In genomic region chr7:4865090-4865489, GRCm38 (mm10) we compare ENCODE assay signal across 8 mouse cellular contexts. TPM values are rescaled to one million over a fixed set of nuclear protein-coding genes. Genes with fewer than 3 reads are reported as not detected.
DNase-seq lines count a peak whose midpoint lies in the region; ATAC-seq and TF ChIP-seq lines count a peak whose summit lies in the region.

No protein-coding gene starts in this region.

- WGBS in forebrain, postnatal 0 days, result 62% methylated on average over 5 of the region's 5 CpGs
- WGBS in kidney, embryonic 14.5 days, result 69% methylated on average over 5 of the region's 5 CpGs

- H3K27me3 ChIP-seq in forebrain, postnatal 0 days (ENCODE audit: insufficient read depth, low read length), result no peaks in the 10 kb centered on the region
- no peaks in the 10 kb centered on the region for H3K27me3 ChIP-seq in kidney, embryonic 14.5 days (ENCODE audit: control insufficient read depth, insufficient read depth, low read length)
- H3K27me3 ChIP-seq in splenic B cell, adult 2 months (ENCODE audit: control insufficient read depth, insufficient read depth, low read length, poor library complexity, severe bottlenecking), result no peaks in the 10 kb centered on the region

- H3K9me3 ChIP-seq in forebrain, postnatal 0 days (ENCODE audit: low read length), result no peaks in the 10 kb centered on the region
- no peaks in the 10 kb centered on the region for H3K9me3 ChIP-seq in kidney, embryonic 14.5 days (ENCODE audit: control insufficient read depth, low read length)

- H3K9ac ChIP-seq in forebrain, postnatal 0 days, result no peak overlapping the region
- H3K9ac ChIP-seq in kidney, embryonic 14.5 days (ENCODE audit: low read depth, low read length), result no peak overlapping the region

- TF ChIP-seq CTCF in forebrain, postnatal 0 days (IDR thresholded peaks at IDR 0.05; ENCODE audit: low read depth), result peak; percentile 67

- H3K4me1 ChIP-seq in brown adipose tissue, adult 24 weeks (ENCODE audit: control insufficient read depth, insufficient read depth, insufficient read length, low read length), result peaks cover 6% of the 10 kb centered on the region
- H3K4me1 ChIP-seq in forebrain, postnatal 0 days (ENCODE audit: insufficient read depth), result peaks cover 7% of the 10 kb centered on the region; the same call in 1 of the 2 replicates
- H3K4me1 ChIP-seq in kidney, embryonic 14.5 days (ENCODE audit: control insufficient read depth, insufficient read depth, low read length), result no peaks in the 10 kb centered on the region

- H3K4me3 ChIP-seq in brown adipose tissue, adult 24 weeks (ENCODE audit: insufficient read depth, low read depth, low read length), result peak overlapping the region; percentile 78
- peak overlapping the region; percentile 61; the same call in 1 of the 2 replicates for H3K4me3 ChIP-seq in forebrain, postnatal 0 days (ENCODE audit: low read depth, low read length)
- peak overlapping the region; percentile 50 for H3K4me3 ChIP-seq in kidney, embryonic 14.5 days (ENCODE audit: low read length)

- DNase-seq in monocyte, adult 2 months (ENCODE audit: low read depth in 1 of 2, low spot score in 2 of 2), result peak; percentile 18 to 21
- DNase-seq in forebrain, postnatal 0 days, result peak; percentile 52
- DNase-seq in lung, postnatal 10 days, result peak; percentile 63
- DNase-seq in splenic B cell, adult 2 months (ENCODE audit: low read depth, low spot score), result peak; percentile 49
- DNase-seq in Muller cell, postnatal 12 days (ENCODE audit: inconsistent ontology term), result no peak

- H3K27ac ChIP-seq in brown adipose tissue, adult 24 weeks (replicated peaks; ENCODE audit: low read depth, low read length), result peak overlapping the region; percentile 92
- 0 out of 2 replicates have a peak overlapping the region, but pooled peaks have one; percentile 81 for H3K27ac ChIP-seq in forebrain, postnatal 0 days (ENCODE audit: low read depth, low read length)
- no peak overlapping the region for H3K27ac ChIP-seq in kidney, embryonic 14.5 days (ENCODE audit: low read depth, low read length)

- ATAC-seq in monocyte, adult 5-6 weeks (replicated peaks; ENCODE audit: insufficient number of reproducible peaks, low FRiP score, low TSS enrichment, poor library complexity, severe bottlenecking), result no peak
- ATAC-seq in forebrain, postnatal 0 days, result peak; percentile 17; the same call in 1 of the 2 replicates
- ATAC-seq in kidney, embryonic 14.5 days (ENCODE audit: low FRiP score, low TSS enrichment), result peak; percentile 29; the same call in 1 of the 2 replicates

- no peaks in the 10 kb centered on the region for H3K36me3 ChIP-seq in forebrain, postnatal 0 days (ENCODE audit: insufficient read depth)
- no peaks in the 10 kb centered on the region for H3K36me3 ChIP-seq in kidney, embryonic 14.5 days (ENCODE audit: control insufficient read depth, insufficient read depth, low read length)
- H3K36me3 ChIP-seq in splenic B cell, adult 2 months (ENCODE audit: control insufficient read depth, insufficient read depth, low read length, poor library complexity, severe bottlenecking), result no peaks in the 10 kb centered on the region

- peak overlapping the region; percentile 61 for H3K4me2 ChIP-seq in forebrain, postnatal 0 days (ENCODE audit: low read depth)
- peak overlapping the region; percentile 46; the same call in 1 of the 2 replicates for H3K4me2 ChIP-seq in kidney, embryonic 14.5 days (replicated peaks; ENCODE audit: low read depth, low read length)

RNA-seq across cellular contexts. Expression of gene Isoc2b, which starts 5.0 kb away (rescaled TPM):
- 7.1 to 45.7 TPM (median 35.7 TPM) in 3 replicates for total RNA-seq in monocyte, adult 5-6 weeks (2017)
- 19.1 and 36.2 TPM in 2 replicates for polyA plus RNA-seq in brown adipose tissue, adult 24 weeks (2012; ENCODE audit: insufficient read depth, insufficient read length, missing spikeins)
- total RNA-seq in forebrain, postnatal 0 days (2014; rRNA removed), result 2.5 and 6.6 TPM in 2 replicates
- polyA plus RNA-seq in forebrain, postnatal 0 days (2015; fragmentation: Nextera tagmentation; extraction: Ambion mirVana), result 3.5 and 3.7 TPM in 2 replicates
- 4.5 and 8.3 TPM in 2 replicates for polyA plus RNA-seq in kidney, embryonic 14.5 days (2014; fragmentation: Nextera tagmentation; extraction: Ambion mirVana)

RNA-seq across cellular contexts. Expression of gene Isoc2a, which starts 11.9 kb away (rescaled TPM):
- total RNA-seq in monocyte, adult 5-6 weeks (2017), result 4.5 to 8.4 TPM (median 7.9 TPM) in 3 replicates
- polyA plus RNA-seq in brown adipose tissue, adult 24 weeks (2012; ENCODE audit: insufficient read depth, insufficient read length, missing spikeins), result 55.3 and 59.3 TPM in 2 replicates
- 4.8 and 4.9 TPM in 2 replicates for total RNA-seq in forebrain, postnatal 0 days (2014; rRNA removed)
- 0.26 and 0.39 TPM in 2 replicates for polyA plus RNA-seq in forebrain, postnatal 0 days (2015; fragmentation: Nextera tagmentation; extraction: Ambion mirVana)
- polyA plus RNA-seq in kidney, embryonic 14.5 days (2014; fragmentation: Nextera tagmentation; extraction: Ambion mirVana), result 0.95 and 1.3 TPM in 2 replicates

RNA-seq across cellular contexts. Expression of gene Shisa7, which starts 20.6 kb away (rescaled TPM):
- 0.11 TPM in 1 of 3 replicates, not detected in the others for total RNA-seq in monocyte, adult 5-6 weeks (2017)
- polyA plus RNA-seq in brown adipose tissue, adult 24 weeks (2012; ENCODE audit: insufficient read depth, insufficient read length, missing spikeins), result 0.40 and 0.42 TPM in 2 replicates
- total RNA-seq in forebrain, postnatal 0 days (2014; rRNA removed), result 52.4 and 66.6 TPM in 2 replicates
- polyA plus RNA-seq in forebrain, postnatal 0 days (2015; fragmentation: Nextera tagmentation; extraction: Ambion mirVana), result 6.8 and 9.4 TPM in 2 replicates
- 0.89 and 1.1 TPM in 2 replicates for polyA plus RNA-seq in kidney, embryonic 14.5 days (2014; fragmentation: Nextera tagmentation; extraction: Ambion mirVana)

RNA-seq across cellular contexts. Expression of gene Gm36210, which starts 41.2 kb away (rescaled TPM):
- not detected in 3 replicates for total RNA-seq in monocyte, adult 5-6 weeks (2017)
- not detected in 2 replicates for polyA plus RNA-seq in brown adipose tissue, adult 24 weeks (2012; ENCODE audit: insufficient read depth, insufficient read length, missing spikeins)
- total RNA-seq in forebrain, postnatal 0 days (2014; rRNA removed), result 0.48 and 0.85 TPM in 2 replicates
- 0.29 and 0.47 TPM in 2 replicates for polyA plus RNA-seq in forebrain, postnatal 0 days (2015; fragmentation: Nextera tagmentation; extraction: Ambion mirVana)
- 0.22 TPM in 1 of 2 replicates, not detected in the other for polyA plus RNA-seq in kidney, embryonic 14.5 days (2014; fragmentation: Nextera tagmentation; extraction: Ambion mirVana)

RNA-seq across cellular contexts. Expression of gene Zfp628, which starts 49.9 kb away (rescaled TPM):
- 2.6 to 6.0 TPM (median 5.9 TPM) in 3 replicates for total RNA-seq in monocyte, adult 5-6 weeks (2017)
- polyA plus RNA-seq in brown adipose tissue, adult 24 weeks (2012; ENCODE audit: insufficient read depth, insufficient read length, missing spikeins), result 3.2 and 3.4 TPM in 2 replicates
- total RNA-seq in forebrain, postnatal 0 days (2014; rRNA removed), result 5.4 and 9.2 TPM in 2 replicates
- 5.8 and 6.0 TPM in 2 replicates for polyA plus RNA-seq in forebrain, postnatal 0 days (2015; fragmentation: Nextera tagmentation; extraction: Ambion mirVana)
- 4.5 and 5.2 TPM in 2 replicates for polyA plus RNA-seq in kidney, embryonic 14.5 days (2014; fragmentation: Nextera tagmentation; extraction: Ambion mirVana)

Comparison
In these comparisons a context has a peak if more than half of its experiments do, and no peak if none do; other contexts are left out.
1. RNA of gene Isoc2a, which starts 11.9 kb away (polyA plus RNA-seq): 55.3 to 59.3 TPM in brown adipose tissue, adult 24 weeks; 0.95 to 1.3 TPM in kidney, embryonic 14.5 days and 0.26 to 0.39 TPM in forebrain, postnatal 0 days; every median in the first group is over 10 times any median in the second.
2. Peak in every context shown above with its lines, with median percentiles within 50 percentile points of each other: H3K4me3 ChIP-seq.